Comparison of ENCODE assay signal across 13 mouse cellular contexts in the genomic region with DNA sequence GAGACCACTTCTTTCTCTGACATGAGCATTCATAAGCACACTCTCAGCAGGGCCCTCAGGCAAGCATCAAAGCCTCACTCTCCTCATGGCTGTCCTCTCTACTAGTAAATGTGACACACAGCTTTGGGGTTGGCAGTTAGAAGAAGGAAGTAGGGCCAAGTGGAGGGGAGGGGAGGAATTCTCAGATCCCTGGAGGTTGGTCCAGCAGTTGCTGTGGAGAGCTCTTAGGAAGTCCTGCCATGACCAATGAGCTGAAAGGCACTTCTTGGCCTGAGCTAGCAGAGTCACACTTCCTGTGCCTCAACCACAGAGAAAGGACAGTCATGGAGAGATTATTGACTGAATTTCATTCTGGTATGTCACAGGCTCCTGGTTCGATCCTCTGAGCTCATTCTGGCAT.
A peak's percentile ranks its signal among the peaks of the same experiment; 100 is the strongest.
DNase-seq lines count a peak whose midpoint lies in the region; ATAC-seq and TF ChIP-seq lines count a peak whose summit lies in the region.
"Had no signal": no experiment of that assay in that cellular context is flagged by ENCODE, and none has a peak within 500 bp of the region (broad histone marks: within the 10 kb centered on the region; RNA-seq: fewer than 3 reads in every experiment).

No protein-coding gene starts in this region.

- no peak for ATAC-seq in embryonic facial prominence, embryonic 14.5 days (ENCODE audit: low read depth)
- ATAC-seq in hindbrain, postnatal 0 days, result no peak
- no peak for ATAC-seq in hindbrain, embryonic 11.5 days (ENCODE audit: low FRiP score)
- ATAC-seq: forebrain, postnatal 0 days had no signal

- TF ChIP-seq CTCF in hindbrain, postnatal 0 days (IDR thresholded peaks at IDR 0.05; ENCODE audit: low read depth), result no peak

- no peaks in the 10 kb centered on the region for H3K36me3 ChIP-seq in embryonic facial prominence, embryonic 14.5 days (ENCODE audit: control insufficient read depth, insufficient read depth, low read length)
- H3K36me3 ChIP-seq in embryonic facial prominence, embryonic 10.5 days (replicated peaks), result no peaks in the 10 kb centered on the region
- no peaks in the 10 kb centered on the region for H3K36me3 ChIP-seq in hindbrain, postnatal 0 days (ENCODE audit: insufficient read depth, low read length)
- no peaks in the 10 kb centered on the region for H3K36me3 ChIP-seq in hindbrain, embryonic 11.5 days (ENCODE audit: control insufficient read depth, insufficient read depth, low read length)
- H3K36me3 ChIP-seq: embryonic facial prominence, embryonic 12.5 days; hindbrain, embryonic 12.5 days; midbrain, embryonic 12.5 days had no signal

- H3K27ac ChIP-seq in embryonic facial prominence, embryonic 14.5 days (replicated peaks; ENCODE audit: low read depth, low read length), result no peak overlapping the region
- H3K27ac ChIP-seq in embryonic facial prominence, embryonic 10.5 days (replicated peaks), result no peak overlapping the region
- H3K27ac ChIP-seq in hindbrain, postnatal 0 days, result no peak overlapping the region
- H3K27ac ChIP-seq in hindbrain, embryonic 11.5 days (ENCODE audit: low read depth, low read length), result no peak overlapping the region
- H3K27ac ChIP-seq: embryonic facial prominence, embryonic 12.5 days; hindbrain, embryonic 12.5 days; macrophage; midbrain, embryonic 12.5 days had no signal

- H3K9ac ChIP-seq in embryonic facial prominence, embryonic 14.5 days (ENCODE audit: low read depth, low read length), result no peak overlapping the region
- H3K9ac ChIP-seq in hindbrain, postnatal 0 days (replicated peaks; ENCODE audit: low read length), result no peak overlapping the region
- no peak overlapping the region for H3K9ac ChIP-seq in hindbrain, embryonic 11.5 days (ENCODE audit: low read depth, low read length)
- H3K9ac ChIP-seq: embryonic facial prominence, embryonic 12.5 days; forebrain, postnatal 0 days; hindbrain, embryonic 12.5 days; midbrain, embryonic 12.5 days had no signal

- WGBS in embryonic facial prominence, embryonic 14.5 days, result 100% methylated on average over 1 of the region's 1 CpGs
- 83% methylated on average over 1 of the region's 1 CpGs for WGBS in embryonic facial prominence, embryonic 10.5 days
- WGBS in hindbrain, postnatal 0 days, result 83% methylated on average over 1 of the region's 1 CpGs
- WGBS in hindbrain, embryonic 11.5 days, result 92% methylated on average over 1 of the region's 1 CpGs

- H3K4me2 ChIP-seq in embryonic facial prominence, embryonic 14.5 days (ENCODE audit: low read depth, low read length), result no peak overlapping the region
- no peak overlapping the region for H3K4me2 ChIP-seq in hindbrain, postnatal 0 days (ENCODE audit: low read depth, low read length)
- no peak overlapping the region for H3K4me2 ChIP-seq in hindbrain, embryonic 11.5 days (replicated peaks; ENCODE audit: low read depth, low read length)
- H3K4me2 ChIP-seq: embryonic facial prominence, embryonic 12.5 days; hindbrain, embryonic 12.5 days; midbrain, embryonic 12.5 days had no signal

- H3K4me3 ChIP-seq in embryonic facial prominence, embryonic 14.5 days (ENCODE audit: low read depth, low read length), result no peak overlapping the region
- H3K4me3 ChIP-seq in embryonic facial prominence, embryonic 10.5 days, result no peak overlapping the region
- H3K4me3 ChIP-seq in hindbrain, postnatal 0 days (ENCODE audit: low read length), result no peak overlapping the region
- H3K4me3 ChIP-seq in hindbrain, embryonic 11.5 days (ENCODE audit: low read depth, low read length), result no peak overlapping the region
- H3K4me3 ChIP-seq: embryonic facial prominence, embryonic 12.5 days; hindbrain, embryonic 12.5 days; midbrain, embryonic 12.5 days had no signal

- no peaks in the 10 kb centered on the region for H3K27me3 ChIP-seq in embryonic facial prominence, embryonic 14.5 days (replicated peaks; ENCODE audit: control insufficient read depth, insufficient read depth, low read length)
- H3K27me3 ChIP-seq in embryonic facial prominence, embryonic 10.5 days (replicated peaks; ENCODE audit: low read depth, poor library complexity, severe bottlenecking), result no peaks in the 10 kb centered on the region
- H3K27me3 ChIP-seq in hindbrain, postnatal 0 days (ENCODE audit: insufficient read depth, low read length), result no peaks in the 10 kb centered on the region
- no peaks in the 10 kb centered on the region for H3K27me3 ChIP-seq in hindbrain, embryonic 11.5 days (ENCODE audit: control insufficient read depth, insufficient read depth, low read length)
- H3K27me3 ChIP-seq: embryonic facial prominence, embryonic 12.5 days; hindbrain, embryonic 12.5 days; midbrain, embryonic 12.5 days had no signal

- peak; percentile 3 for DNase-seq in embryonic facial prominence, embryonic 14.5 days (ENCODE audit: low spot score)
- DNase-seq in embryonic facial prominence, embryonic 10.5 days (ENCODE audit: low spot score), result no peak
- peak; percentile 15 for DNase-seq in hindbrain, postnatal 0 days (ENCODE audit: low spot score)
- DNase-seq in hindbrain, embryonic 11.5 days (ENCODE audit: low spot score), result no peak
- peak; percentile 70 for DNase-seq in Muller cell, postnatal 12 days (ENCODE audit: inconsistent ontology term)
- DNase-seq in ZHBTc4 (ENCODE audit: low read depth, low spot score) (peak; percentile 17), liver (no peak)
- DNase-seq: forebrain, postnatal 0 days; right cerebral cortex, postnatal 14 days had no signal

- no peaks in the 10 kb centered on the region for H3K9me3 ChIP-seq in embryonic facial prominence, embryonic 14.5 days (ENCODE audit: control insufficient read depth, low read length)
- 0 out of 2 replicates have a peak, but pooled peaks cover 2% of the 10 kb centered on the region for H3K9me3 ChIP-seq in embryonic facial prominence, embryonic 10.5 days
- H3K9me3 ChIP-seq in hindbrain, postnatal 0 days (ENCODE audit: low read length), result no peaks in the 10 kb centered on the region
- H3K9me3 ChIP-seq in hindbrain, embryonic 11.5 days (ENCODE audit: control insufficient read depth, low read length), result no peaks in the 10 kb centered on the region
- H3K9me3 ChIP-seq: embryonic facial prominence, embryonic 12.5 days; hindbrain, embryonic 12.5 days; midbrain, embryonic 12.5 days had no signal

- H3K4me1 ChIP-seq in embryonic facial prominence, embryonic 14.5 days (ENCODE audit: control insufficient read depth, insufficient read depth, low read length), result 0 out of 2 replicates have a peak, but pooled peaks cover 4% of the 10 kb centered on the region
- H3K4me1 ChIP-seq in embryonic facial prominence, embryonic 10.5 days, result no peaks in the 10 kb centered on the region
- H3K4me1 ChIP-seq in hindbrain, postnatal 0 days (ENCODE audit: insufficient read depth, low read length), result no peaks in the 10 kb centered on the region
- no peaks in the 10 kb centered on the region for H3K4me1 ChIP-seq in hindbrain, embryonic 11.5 days (replicated peaks; ENCODE audit: control insufficient read depth, insufficient read depth, low read length)
- H3K4me1 ChIP-seq: embryonic facial prominence, embryonic 12.5 days; hindbrain, embryonic 12.5 days; midbrain, embryonic 12.5 days had no signal

Comparison
In these comparisons a context has a peak if more than half of its experiments do, and no peak if none do; other contexts are left out.
1. DNase-seq: peak in embryonic facial prominence, embryonic 14.5 days (single experiment), hindbrain, postnatal 0 days (single experiment), Muller cell, postnatal 12 days (single experiment) and ZHBTc4 (single experiment); none in embryonic facial prominence, embryonic 10.5 days (single experiment), hindbrain, embryonic 11.5 days (single experiment) and liver (single experiment).